Mouse (Mus musculus) cerebellum, adult 2 months (tissue): ENCODE data around the gene Cacna2d4.

Source experiments
- CTCF ChIP-seq: fragments of 200-500 bp; IDR thresholded peaks from 2 replicates; pipeline ENCODE4 v1.5.1; 2011; ENCODE audit warnings: low read depth, mild to moderate bottlenecking, control low read depth, low read length, moderate library complexity, borderline replicate concordance; ENCODE audit not compliant: insufficient read depth
- POLR2A ChIP-seq: fragments of 200-500 bp; IDR thresholded peaks from 2 replicates; pipeline ENCODE4 v1.6.1; 2011; ENCODE audit warnings: low read length, control low read depth, borderline replicate concordance; ENCODE audit not compliant: insufficient read depth

DNA sequence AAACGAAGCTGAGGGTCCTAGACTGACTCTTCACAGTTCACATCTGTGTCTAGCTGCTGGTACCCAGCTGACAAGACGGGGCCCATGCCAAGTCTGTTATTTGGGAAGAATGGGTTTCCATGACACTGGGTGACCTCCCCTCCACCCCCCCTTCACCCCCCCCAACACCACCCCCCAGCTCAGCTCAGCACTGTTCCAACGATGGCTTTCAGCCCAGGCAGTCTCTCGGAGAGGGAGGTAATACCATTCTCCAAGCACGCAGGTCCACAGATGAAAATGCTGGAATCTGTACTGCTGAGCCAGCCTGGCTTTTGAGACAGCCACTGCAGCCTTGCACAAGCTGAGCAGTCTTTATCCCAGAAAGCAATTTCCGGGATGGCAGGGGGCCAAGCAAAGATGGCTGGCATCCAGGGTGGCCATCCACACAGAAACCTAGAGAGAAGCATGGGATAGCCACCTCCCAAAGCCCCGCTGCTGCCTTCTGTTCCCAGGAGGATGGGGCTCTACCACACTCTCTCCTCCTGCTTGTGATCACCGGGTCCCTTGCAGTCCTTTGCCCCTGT, 1.2 kb downstream of the Cacna2d4 start:
- TF ChIP-seq CTCF (no peak), POLR2A (no peak)
